Mouse (Mus musculus) hindlimb bud, embryonic 11.5 days (tissue): Measurements from ENCODE around the gene Ptprk.

ENCODE experiments used
- DNase-seq: peaks from one replicate; pipeline ENCODE4 v3.0.0-alpha.2; 2012; ENCODE audit warnings: low read depth, low spot score; ENCODE audit errors: extremely low spot score

Gene Ptprk

GRCm38 (mm10) chr10:28271729-28272606 is 197.3 kb downstream of the Ptprk start:
- DNase-seq, result no peak

- no peak for DNase-seq
These were observed 204.1 kb downstream of the Ptprk start for GRCm38 (mm10) chr10:28278757-28279156.

- no peak for DNase-seq
These were observed 222.9 kb downstream of the Ptprk start for GRCm38 (mm10) chr10:28297531-28297930.

- DNase-seq, result no peak
These were observed 224.6 kb downstream of the Ptprk start for GRCm38 (mm10) chr10:28299207-28299606.

- DNase-seq, result no peak
These were observed 229.2 kb downstream of the Ptprk start for GRCm38 (mm10) chr10:28303856-28304255.

- no peak for DNase-seq
These were observed 229.8 kb downstream of the Ptprk start for GRCm38 (mm10) chr10:28304292-28304875.

- no peak for DNase-seq
These were observed 231.9 kb downstream of the Ptprk start for GRCm38 (mm10) chr10:28306451-28307086.

GRCm38 (mm10) chr10:28311369-28311768 is 236.7 kb downstream of the Ptprk start:
- DNase-seq, result no peak

- no peak for DNase-seq
These were observed 248.4 kb downstream of the Ptprk start for GRCm38 (mm10) chr10:28322995-28323394.

- DNase-seq, result no peak
These were observed 260.6 kb downstream of the Ptprk start for GRCm38 (mm10) chr10:28335232-28335631.

GRCm38 (mm10) chr10:28338536-28338935 is 263.9 kb downstream of the Ptprk start:
- DNase-seq, result no peak

GRCm38 (mm10) chr10:28345196-28345681 is 270.6 kb downstream of the Ptprk start:
- DNase-seq, result no peak

- no peak for DNase-seq
These were observed 290.7 kb downstream of the Ptprk start for GRCm38 (mm10) chr10:28365291-28365690.

GRCm38 (mm10) chr10:28366065-28366677 is 291.6 kb downstream of the Ptprk start:
- DNase-seq, result no peak

- peak; percentile 73 for DNase-seq
These were observed 295.2 kb downstream of the Ptprk start for GRCm38 (mm10) chr10:28369808-28370207.

- DNase-seq, result no peak
These were observed 300.3 kb downstream of the Ptprk start for GRCm38 (mm10) chr10:28374874-28375273.

- no peak for DNase-seq
These were observed 305.3 kb downstream of the Ptprk start for GRCm38 (mm10) chr10:28379752-28380488.

GRCm38 (mm10) chr10:28387563-28388222 is 313.1 kb downstream of the Ptprk start:
- no peak for DNase-seq

GRCm38 (mm10) chr10:28391168-28391567 is 316.5 kb downstream of the Ptprk start:
- no peak for DNase-seq
